Mouse (Mus musculus): ENCODE measurements around the gene Cyp3a13. TPM values are rescaled to one million over a fixed set of nuclear protein-coding genes. Genes with fewer than 3 reads are reported as not detected.
"Not testable (repeated sequence)": the region's sequence is repeated elsewhere in the genome, so short reads cannot be mapped to it uniquely, and the experiment has no call there.

Cyp3a13 gene
- polyA plus RNA-seq, 1 experiment from 2014 or later: not detected

GRCm38 (mm10) chr5:137868600-137868999, 52.8 kb downstream of the Cyp3a13 start:
- not testable (repeated sequence) for H3K9ac ChIP-seq (replicated peaks); H3K36me3 ChIP-seq; H3K9me3 ChIP-seq; H3K27ac ChIP-seq (replicated peaks); H3K4me3 ChIP-seq; ATAC-seq (replicated peaks); H3K27me3 ChIP-seq; H3K4me1 ChIP-seq; H3K4me2 ChIP-seq (replicated peaks)
- WGBS: 77% methylated on average over 2 of the region's 2 CpGs

- H3K4me3 ChIP-seq; H3K36me3 ChIP-seq; H3K4me2 ChIP-seq (replicated peaks); H3K27ac ChIP-seq (replicated peaks); H3K27me3 ChIP-seq; ATAC-seq (replicated peaks); H3K9me3 ChIP-seq; H3K9ac ChIP-seq (replicated peaks); H3K4me1 ChIP-seq: not testable (repeated sequence)
- WGBS: 83% methylated on average over 1 of the region's 1 CpGs
Observed at GRCm38 (mm10) chr5:137864008-137864407, 57.4 kb downstream of the Cyp3a13 start.

- not testable (repeated sequence) for H3K9ac ChIP-seq (replicated peaks); H3K4me3 ChIP-seq; H3K9me3 ChIP-seq; H3K4me2 ChIP-seq (replicated peaks); H3K27me3 ChIP-seq; ATAC-seq (replicated peaks); H3K4me1 ChIP-seq; H3K27ac ChIP-seq (replicated peaks); H3K36me3 ChIP-seq
- WGBS: 64% methylated on average over 2 of the region's 2 CpGs
Observed at GRCm38 (mm10) chr5:137857960-137858710, 63.3 kb downstream of the Cyp3a13 start, which contains the start of gene Pilrb1. Gene Pilrb1, minus strand, starts transcription at chr5:137858106.

- not testable (repeated sequence) for ATAC-seq (replicated peaks); H3K4me3 ChIP-seq
- WGBS: 82% methylated on average over 5 of the region's 5 CpGs
Observed at GRCm38 (mm10) chr5:137856870-137857269, 64.5 kb downstream of the Cyp3a13 start.

GRCm38 (mm10) chr5:137854907-137855306, 66.5 kb downstream of the Cyp3a13 start:
- not testable (repeated sequence) for H3K27ac ChIP-seq (replicated peaks); H3K4me1 ChIP-seq; H3K9ac ChIP-seq (replicated peaks); H3K4me2 ChIP-seq (replicated peaks); H3K9me3 ChIP-seq; H3K4me3 ChIP-seq; H3K36me3 ChIP-seq; ATAC-seq (replicated peaks); H3K27me3 ChIP-seq
- 83% methylated on average over 3 of the region's 3 CpGs for WGBS

More at GRCm38 (mm10) chr5:137856870-137857269, 64.5 kb downstream of the Cyp3a13 start:
- not testable (repeated sequence) for H3K27ac ChIP-seq (replicated peaks); H3K4me2 ChIP-seq (replicated peaks); H3K9me3 ChIP-seq; H3K9ac ChIP-seq (replicated peaks); H3K4me1 ChIP-seq; H3K27me3 ChIP-seq; H3K36me3 ChIP-seq

GRCm38 (mm10) chr5:137850313-137850712, 71.1 kb downstream of the Cyp3a13 start:
- H3K9ac ChIP-seq (replicated peaks); H3K4me1 ChIP-seq; H3K36me3 ChIP-seq; H3K27me3 ChIP-seq; H3K4me2 ChIP-seq (replicated peaks); H3K9me3 ChIP-seq; H3K27ac ChIP-seq (replicated peaks); H3K4me3 ChIP-seq; ATAC-seq (replicated peaks): not testable (repeated sequence)
- 91% methylated on average over 1 of the region's 1 CpGs for WGBS

Other genes starting within 250 kb of the Cyp3a13 start
- gene Agfg2, start 236.9 kb downstream of the Cyp3a13 start, polyA plus RNA-seq (2015; fragmentation: Nextera tagmentation; extraction: Ambion mirVana): 21.2 and 22.7 TPM in 2 replicates
- gene Nyap1, start 180.0 kb downstream of the Cyp3a13 start, polyA plus RNA-seq (2015; fragmentation: Nextera tagmentation; extraction: Ambion mirVana): 43.6 and 45.6 TPM in 2 replicates
- gene Tsc22d4, start 175.9 kb downstream of the Cyp3a13 start, polyA plus RNA-seq (2015; fragmentation: Nextera tagmentation; extraction: Ambion mirVana): 75.6 and 76.1 TPM in 2 replicates
- 36.9 and 42.4 TPM in 2 replicates for gene Ppp1r35, start 142.8 kb downstream of the Cyp3a13 start, polyA plus RNA-seq (2015; fragmentation: Nextera tagmentation; extraction: Ambion mirVana)
- gene Mepce, start 134.0 kb downstream of the Cyp3a13 start, polyA plus RNA-seq (2015; fragmentation: Nextera tagmentation; extraction: Ambion mirVana): 12.3 and 12.6 TPM in 2 replicates
- gene Zcwpw1, start 133.8 kb downstream of the Cyp3a13 start, polyA plus RNA-seq (2015; fragmentation: Nextera tagmentation; extraction: Ambion mirVana): 10.4 and 11.3 TPM in 2 replicates
- 0.42 and 0.45 TPM in 2 replicates for gene Pilra, start 85.3 kb downstream of the Cyp3a13 start, polyA plus RNA-seq (2015; fragmentation: Nextera tagmentation; extraction: Ambion mirVana)
- not detected in 2 replicates for gene Pilrb1, start 63.5 kb downstream of the Cyp3a13 start, polyA plus RNA-seq (2015; fragmentation: Nextera tagmentation; extraction: Ambion mirVana)
- not detected in 2 replicates for gene Pilrb2, start 49.8 kb downstream of the Cyp3a13 start, polyA plus RNA-seq (2015; fragmentation: Nextera tagmentation; extraction: Ambion mirVana)
- gene Gjc3, start 41.5 kb upstream of the Cyp3a13 start, polyA plus RNA-seq (2015; fragmentation: Nextera tagmentation; extraction: Ambion mirVana): 0.11 TPM in 2 replicates
- not detected in 2 replicates for gene Azgp1, start 59.9 kb upstream of the Cyp3a13 start, polyA plus RNA-seq (2015; fragmentation: Nextera tagmentation; extraction: Ambion mirVana)
- not detected in 2 replicates for gene Smok3a, start 99.6 kb upstream of the Cyp3a13 start, polyA plus RNA-seq (2015; fragmentation: Nextera tagmentation; extraction: Ambion mirVana)
- gene Smok3b, start 99.8 kb upstream of the Cyp3a13 start, polyA plus RNA-seq (2015; fragmentation: Nextera tagmentation; extraction: Ambion mirVana): not detected in 2 replicates
- gene Smok3c, start 131.6 kb upstream of the Cyp3a13 start, polyA plus RNA-seq (2015; fragmentation: Nextera tagmentation; extraction: Ambion mirVana): not detected in 2 replicates
- gene Zkscan1, start 163.5 kb upstream of the Cyp3a13 start, polyA plus RNA-seq (2015; fragmentation: Nextera tagmentation; extraction: Ambion mirVana): 27.8 and 28.0 TPM in 2 replicates
- gene Zscan21, start 195.3 kb upstream of the Cyp3a13 start, polyA plus RNA-seq (2015; fragmentation: Nextera tagmentation; extraction: Ambion mirVana): 113 and 118 TPM in 2 replicates
- 42.5 and 47.1 TPM in 2 replicates for gene Zfp113, start 234.1 kb upstream of the Cyp3a13 start, polyA plus RNA-seq (2015; fragmentation: Nextera tagmentation; extraction: Ambion mirVana)
- 289 and 293 TPM in 2 replicates for gene Cops6, start 239.5 kb upstream of the Cyp3a13 start, polyA plus RNA-seq (2015; fragmentation: Nextera tagmentation; extraction: Ambion mirVana)

Data from forebrain, embryonic 15.5 days (tissue).